Mouse (Mus musculus) spleen, adult 12 weeks (tissue): ENCODE results near the gene Rae1.

Experiments used
- DNase-seq: peaks from one replicate; pipeline ENCODE4 v3.0.0; 2022; ENCODE audit warnings: low spot score

Gene Rae1

DNA sequence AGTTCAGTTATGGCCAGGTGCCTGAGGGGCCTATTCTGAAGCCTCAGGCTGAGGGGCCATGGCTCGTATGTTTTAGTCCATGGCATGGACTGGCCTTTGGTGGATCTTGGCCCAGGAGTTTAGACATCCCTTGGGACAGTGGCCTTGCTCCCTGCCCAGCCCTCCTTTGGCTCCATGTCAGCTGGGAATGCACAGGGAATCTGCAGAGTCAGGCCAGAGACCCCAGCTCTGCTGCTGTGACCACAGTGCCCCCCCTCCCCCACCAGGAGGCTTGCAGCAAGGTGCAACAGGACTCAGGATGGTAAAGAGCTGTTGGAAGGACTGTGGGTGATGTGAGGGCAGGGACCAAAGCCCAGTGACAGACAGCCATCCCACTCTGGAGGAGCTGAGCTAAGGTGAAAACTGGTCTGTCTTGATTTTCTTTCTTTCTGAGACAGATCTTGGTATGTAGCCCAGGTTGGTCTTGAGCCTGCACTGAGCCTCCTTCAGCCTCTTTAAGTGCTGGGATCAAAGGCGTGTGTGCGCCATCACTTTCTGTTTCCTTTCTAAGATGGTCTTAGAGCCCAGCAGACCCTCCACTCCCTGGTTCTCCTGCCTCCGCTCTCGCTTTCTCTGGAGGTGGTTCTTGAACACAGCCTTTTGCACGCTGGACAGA lies 27.4 kb downstream of the Rae1 start:
- DNase-seq: no peak

DNA sequence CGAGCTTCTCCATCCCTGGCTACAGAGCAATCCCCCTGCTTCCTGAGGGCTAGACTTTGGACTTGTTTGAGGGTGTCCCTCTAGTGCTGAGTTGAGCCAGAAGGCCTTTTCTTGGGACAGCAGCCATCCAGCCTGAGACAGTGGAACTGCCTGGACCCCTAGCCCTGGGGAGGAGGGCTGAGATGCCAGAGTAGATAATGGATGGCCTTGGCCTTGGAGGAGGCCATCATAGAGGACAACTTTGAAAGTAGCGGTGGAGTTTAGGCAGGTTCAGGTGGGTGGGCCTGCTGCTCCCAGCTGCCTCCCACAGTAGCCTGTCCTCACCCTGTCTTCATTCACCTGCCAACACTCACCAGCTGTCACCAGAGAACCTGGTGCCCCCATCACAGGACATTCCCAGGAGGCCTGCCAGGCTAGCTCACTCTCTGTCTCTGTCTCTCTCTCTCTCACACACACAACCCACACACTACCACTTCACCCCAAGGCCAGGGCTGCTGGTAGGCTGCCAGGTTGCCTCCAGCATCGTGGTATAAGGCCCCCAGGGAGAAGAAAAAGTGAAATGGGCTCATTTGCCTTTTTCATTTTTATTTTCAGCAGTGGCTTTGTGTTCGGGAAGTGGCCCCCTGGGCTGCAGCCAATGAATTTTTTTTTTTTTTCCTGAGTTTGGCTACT lies 28.0 kb downstream of the Rae1 start:
- DNase-seq: no peak

DNA sequence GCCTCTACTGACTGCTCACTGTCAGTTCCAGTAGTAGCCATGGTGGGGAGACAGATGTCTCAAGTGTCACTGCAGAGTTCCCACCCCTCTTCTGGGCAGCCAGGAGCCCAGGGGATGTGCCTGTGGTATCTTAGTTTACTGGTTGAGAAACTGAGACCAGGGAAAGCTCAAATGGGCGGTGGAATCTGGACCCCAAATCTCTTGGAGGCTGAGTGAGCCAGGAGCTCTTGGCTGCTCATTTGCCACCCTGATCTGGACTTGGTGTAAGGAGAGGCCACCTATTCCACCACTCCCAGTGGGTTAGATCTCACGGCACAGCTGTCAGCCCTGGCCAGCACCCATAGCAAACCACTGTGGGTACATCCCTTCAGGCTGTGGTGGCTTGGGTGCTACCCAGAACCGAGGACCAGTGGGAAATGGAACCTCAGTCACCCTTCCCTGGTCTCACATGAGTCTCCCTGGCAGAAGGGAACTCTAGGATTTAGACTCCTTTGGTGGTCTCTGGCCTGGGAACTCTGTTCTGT lies 28.7 kb downstream of the Rae1 start:
- DNase-seq: no peak

DNA sequence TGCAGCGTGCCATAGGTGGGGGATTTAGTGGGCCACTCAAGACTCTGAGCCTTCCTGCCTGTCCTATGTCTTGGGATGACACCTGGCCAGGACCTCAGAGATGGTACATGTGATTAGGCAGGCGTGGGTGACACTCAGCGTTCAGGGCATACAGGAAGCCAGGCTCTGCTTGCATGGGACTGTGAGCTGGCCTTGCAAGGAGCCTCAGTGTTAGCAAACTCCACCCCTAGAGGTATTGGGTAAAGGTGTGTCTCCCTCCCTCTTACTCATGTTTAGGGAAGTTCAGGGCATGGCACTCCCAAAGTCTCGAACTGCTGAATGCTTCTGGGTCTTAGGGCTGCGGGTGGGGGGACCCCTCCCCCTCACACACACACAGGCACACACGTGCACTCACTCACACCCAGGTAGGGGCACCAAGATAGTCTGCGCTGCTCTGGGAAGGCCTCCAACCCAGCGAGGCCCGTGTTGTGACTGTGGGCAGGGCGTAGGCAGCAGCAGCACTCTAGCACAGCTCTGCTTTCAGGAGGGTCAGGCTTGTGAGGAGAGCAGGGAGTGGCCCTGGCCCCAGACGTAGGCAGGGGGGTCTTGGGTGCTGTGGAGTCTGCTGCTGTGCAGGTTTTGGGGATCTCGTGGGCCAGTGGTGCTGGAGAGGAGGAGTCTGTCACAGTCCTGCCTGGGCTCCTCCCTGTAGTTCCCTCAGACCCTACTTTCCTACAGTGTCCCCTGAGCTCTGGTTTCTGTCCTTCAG lies 30.8 kb downstream of the Rae1 start:
- no peak for DNase-seq

DNA sequence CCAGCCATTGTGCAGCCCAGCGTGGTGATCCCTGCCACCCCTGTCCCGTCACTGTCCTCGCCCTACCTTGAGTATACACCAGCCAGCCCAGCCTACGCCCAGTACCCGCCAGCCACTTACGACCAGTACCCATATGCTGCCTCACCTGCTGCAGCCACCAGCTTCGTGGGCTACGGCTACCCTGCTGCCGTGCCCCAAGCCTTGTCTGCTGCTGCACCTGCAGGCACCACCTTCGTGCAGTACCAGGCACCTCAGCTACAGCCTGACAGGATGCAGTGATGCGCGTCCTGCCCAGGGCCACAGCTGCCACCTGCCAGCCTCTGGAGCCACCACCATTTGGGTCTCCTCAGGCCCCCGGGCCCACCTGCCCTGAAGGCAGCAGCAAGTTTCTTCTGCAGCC lies 33.6 kb downstream of the Rae1 start:
- no peak for DNase-seq

DNA sequence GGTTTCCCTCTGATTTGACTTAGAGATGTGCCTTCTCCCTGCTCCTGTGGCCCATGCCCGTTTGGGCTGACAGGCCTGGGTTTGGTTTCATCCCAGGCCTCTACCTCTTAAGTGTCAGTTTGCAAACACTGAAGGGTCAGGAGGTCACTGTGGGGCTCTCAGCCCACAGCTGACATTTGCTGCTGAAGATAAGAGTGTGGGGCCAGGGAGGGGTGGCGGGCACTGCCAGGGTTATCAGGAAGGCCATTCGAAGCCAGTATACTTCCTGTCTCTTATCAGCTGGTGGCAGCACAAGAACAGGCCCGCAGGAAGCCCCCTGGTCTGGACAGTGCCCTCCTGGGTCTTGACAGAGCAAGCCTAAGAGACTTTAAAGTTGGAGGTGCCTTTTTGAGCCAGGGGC lies 35.1 kb downstream of the Rae1 start:
- DNase-seq: peak; percentile 74

DNA sequence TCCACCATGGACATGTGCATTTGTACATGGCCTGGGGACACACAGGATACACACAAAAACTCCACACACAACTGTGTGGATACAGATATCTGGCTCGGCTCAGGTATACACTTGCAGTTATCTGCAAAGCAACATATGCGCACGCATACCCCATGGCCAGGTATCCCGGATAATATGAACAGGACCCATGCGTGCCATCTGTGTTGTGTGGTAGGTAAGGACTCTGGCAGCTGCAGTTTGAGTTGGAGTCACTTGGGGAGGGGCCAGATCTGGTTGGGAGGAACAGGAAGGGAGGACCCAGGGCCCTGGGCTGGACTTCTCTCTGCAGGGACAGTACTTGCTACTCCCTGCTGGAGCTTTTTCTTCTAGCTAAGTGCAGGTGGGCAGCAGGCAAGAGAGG lies 35.7 kb downstream of the Rae1 start:
- DNase-seq: no peak

DNA sequence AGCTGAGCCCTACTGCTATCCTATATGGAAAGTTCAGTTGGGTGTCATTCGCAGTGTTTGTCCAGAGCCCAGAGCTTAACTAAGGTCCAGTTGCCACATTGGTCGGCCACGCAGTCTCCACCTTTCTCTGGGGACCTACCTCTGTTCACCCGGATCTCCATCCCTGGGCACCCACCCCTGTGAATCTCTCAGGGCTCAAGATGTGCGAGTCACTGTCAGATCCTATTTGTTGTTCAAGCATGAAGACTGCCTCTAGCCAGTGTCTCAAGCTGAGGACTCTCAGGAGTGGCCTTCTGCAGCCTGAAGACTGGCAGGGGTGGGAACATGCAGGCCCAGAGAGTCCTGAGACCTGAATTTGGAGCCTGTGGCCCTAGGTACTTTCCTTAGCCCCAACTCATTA lies 36.1 kb downstream of the Rae1 start:
- DNase-seq: no peak

DNA sequence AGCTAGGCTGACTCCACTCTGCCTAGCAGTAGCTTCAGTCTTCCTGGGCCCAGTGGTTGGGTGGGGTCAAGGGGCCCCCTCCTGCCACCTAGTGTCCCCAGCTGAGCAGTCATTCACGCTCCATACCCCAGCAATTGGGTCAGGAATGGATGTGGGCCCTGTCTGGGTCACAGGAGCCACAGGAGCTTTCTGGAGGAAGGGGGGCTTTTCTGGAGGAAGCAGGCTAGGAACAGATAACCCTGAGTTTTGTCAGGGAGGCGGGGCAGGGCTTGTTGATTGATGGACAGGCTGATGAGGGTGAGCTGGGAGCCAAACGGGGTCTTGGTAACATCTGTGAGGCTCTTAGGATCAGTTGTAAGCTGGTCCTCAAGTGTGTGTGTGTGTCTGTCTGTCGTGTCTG lies 36.7 kb downstream of the Rae1 start:
- no peak for DNase-seq

DNA sequence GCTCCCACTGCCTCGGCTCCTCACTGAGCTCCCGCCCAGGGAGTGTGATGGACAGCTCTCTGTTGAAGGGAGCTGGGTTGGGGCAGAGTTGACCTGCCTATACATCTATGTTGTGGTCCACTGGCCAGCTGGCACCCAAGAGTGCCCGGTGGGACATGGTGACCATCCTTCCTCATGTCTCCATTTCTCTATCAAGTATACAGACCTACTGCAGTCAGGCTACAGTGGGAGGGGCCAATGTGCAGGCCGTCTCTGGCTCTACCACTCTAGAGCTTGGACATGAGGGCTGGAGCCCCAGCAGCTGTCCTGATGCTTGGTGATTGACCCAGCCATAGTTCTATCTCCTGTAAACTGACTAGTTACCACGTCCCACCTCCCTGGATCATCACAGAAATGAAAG lies 37.4 kb downstream of the Rae1 start:
- no peak for DNase-seq

DNA sequence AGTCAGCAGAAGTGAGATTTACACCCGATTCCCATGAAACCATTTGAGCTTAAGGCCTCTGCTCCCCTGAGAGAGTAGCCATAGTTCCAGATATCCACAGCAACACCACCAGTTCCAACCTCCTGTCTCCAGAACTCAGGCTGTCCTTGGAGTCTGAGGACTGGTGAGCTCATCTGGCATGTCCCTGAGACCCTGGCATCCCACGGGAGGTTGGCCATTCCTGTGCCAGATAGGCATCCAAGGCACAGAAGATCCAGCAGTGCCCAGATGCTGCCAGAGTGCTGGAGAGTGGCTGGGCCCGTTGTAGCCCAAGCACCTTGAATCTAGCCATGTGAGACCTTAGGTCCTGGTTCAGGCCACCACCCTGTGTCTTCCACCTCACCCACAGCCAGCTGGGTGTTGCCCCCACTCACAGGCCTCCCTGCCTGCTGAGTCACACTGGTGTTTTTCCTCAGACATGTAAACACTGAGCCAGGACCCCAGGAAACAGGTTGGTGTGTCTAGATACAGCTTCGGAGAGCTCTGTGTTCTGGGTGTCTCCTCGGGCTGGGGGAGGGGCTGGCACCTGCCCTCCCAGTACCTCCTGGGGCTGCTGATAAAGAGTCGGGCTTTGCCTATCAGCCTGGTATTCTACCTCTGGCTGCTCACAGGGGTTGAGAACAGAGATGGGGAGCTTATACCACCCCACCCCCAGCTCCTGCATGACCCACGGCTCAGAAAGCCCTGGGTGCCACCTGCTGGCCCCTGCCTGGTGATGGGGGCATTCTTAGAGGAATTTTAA lies 38.1 kb downstream of the Rae1 start:
- DNase-seq: peak; percentile 82

DNA sequence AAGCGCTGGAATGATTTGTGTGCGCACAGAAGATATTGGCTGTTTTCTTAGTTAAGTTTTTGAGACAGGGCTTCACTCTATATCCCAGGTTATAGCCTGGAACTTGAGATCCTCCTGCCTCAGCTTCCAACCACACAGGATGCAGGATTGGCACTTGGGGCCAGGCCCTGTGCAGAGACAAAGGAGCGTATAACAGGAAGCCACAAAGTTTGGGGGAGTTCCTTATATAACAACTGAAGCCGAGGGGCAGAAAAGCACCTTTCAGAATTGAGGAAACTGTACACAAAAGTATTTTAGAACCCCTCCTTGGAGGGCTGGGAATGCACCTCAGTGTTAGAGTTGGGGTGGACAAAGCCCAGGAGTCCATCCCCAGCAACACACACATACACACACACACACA lies 39.1 kb downstream of the Rae1 start:
- DNase-seq: no peak

DNA sequence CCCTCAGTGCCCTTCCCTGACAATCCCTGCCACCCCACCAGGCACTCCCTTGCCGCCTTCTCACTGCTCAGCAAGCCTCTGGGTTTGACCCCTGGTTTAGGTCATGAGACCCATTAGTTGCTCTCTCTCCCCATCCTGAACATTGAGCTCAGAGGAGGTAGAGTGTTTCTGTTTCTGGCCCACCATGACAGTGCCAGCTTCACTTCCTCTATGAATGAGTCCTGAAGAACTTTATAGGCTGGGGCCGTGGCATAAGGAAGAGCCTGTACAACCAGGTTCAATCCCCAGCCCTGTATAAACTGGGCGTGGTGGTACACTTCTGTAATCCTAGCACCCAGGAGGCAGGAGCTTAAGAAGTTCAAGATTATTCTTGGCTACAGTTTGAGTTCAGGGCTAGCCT lies 40.9 kb downstream of the Rae1 start:
- DNase-seq: no peak

DNA sequence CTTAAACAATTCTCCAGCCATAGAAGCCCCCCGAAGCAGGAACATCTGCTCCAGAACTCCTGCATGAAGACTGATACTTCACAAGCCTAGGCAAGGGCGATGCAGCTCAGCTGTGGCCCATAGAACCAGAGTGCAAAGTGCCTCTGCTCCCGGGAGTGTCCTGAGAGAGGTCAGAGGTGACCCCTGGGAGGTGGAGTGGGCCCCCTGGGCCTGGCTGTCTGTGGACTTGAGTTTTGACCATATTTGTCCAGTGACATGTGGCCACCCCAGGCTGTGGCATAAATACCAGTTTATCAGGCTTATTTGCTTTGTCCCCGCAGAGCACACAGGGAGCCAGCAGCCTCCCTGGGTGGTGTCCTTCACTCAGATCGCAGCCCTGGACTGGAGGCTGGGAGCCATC lies 41.3 kb downstream of the Rae1 start:
- no peak for DNase-seq

DNA sequence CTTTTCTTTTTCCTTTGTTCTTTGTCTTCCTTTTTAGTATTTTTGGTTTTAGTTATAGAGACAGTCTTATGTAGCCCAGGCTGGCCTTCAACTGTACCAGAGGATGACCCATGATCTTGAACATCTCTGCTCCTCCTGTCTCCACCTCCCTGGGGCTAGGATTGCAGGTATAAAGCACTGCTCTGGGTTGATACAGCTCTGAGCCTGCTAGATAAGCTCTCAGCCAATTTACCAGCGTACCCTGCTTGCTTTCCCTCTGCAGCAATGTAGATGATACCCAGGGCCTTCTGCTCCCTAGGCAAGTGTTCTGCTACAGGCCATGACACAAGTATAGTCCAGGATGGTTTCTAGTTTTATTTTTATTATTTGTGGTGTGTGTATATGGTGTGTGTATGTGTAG lies 42.0 kb downstream of the Rae1 start:
- no peak for DNase-seq

DNA sequence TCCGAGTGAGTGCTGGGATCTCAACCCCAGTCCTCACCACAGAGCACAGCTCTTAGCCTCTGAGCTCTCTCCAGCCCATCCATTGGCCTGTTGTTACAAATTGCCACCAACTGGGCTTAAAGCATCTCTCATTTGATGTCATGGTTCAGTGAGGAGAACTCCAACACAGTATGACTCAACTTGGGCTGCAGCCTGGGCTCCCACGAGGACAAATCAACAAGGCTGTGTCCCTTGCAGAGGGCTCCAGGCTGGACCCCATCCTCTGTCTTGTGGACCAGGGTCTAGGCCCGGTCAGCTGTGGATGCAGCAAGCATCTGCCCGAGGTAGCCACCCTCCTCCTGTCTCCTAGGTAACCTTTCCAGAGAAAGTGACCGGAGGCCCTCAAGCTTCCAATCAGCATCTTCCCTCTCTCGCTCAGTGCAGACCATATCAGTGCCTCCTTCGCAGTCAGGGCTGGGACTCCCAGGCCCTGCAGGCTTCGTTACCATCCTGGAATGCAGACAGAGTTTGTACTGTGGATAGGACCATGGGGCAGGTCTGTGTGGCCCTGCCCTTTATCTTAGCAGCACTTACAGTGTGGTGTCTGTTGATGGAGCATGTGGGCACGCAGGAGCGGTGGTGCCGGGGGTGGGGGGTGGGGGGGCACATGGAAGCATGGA lies 42.7 kb downstream of the Rae1 start:
- DNase-seq: no peak

DNA sequence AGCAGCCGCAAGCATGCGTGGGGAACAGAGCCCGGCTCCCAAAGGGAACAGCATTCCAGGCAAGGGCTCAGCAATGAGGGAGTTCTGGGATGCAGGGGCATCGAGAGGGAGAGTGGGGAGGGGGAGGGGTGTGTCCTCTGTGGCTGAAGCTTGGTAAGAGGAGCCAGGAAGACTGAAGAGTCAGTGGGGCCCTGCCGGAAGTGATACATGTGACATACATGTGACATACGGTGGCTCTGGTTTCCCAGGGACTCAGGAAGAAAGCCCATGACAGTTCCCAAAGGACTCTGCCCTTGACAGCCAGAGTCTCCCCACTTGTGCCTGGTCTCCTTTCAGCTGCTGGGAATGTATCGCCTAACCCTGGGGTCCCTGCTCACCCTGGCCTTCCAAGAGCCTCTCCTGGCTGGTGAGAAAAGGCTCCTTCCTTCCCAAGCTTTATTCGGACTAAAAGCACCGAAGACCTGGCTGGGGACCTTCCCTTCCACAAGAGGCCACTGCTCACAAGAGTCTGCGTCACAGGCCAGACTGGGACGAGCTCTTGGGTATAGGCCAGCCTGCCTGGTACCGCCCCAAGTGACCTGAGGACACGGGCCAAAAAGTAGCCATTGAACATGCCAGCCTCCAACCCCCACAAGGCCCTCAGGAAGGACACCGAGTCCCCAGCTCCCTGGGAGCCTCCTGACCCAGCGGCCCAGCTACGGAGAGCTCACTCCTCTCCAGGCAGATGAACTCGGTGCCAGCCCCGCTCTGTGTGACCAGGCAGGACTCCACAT lies 44.5 kb downstream of the Rae1 start:
- DNase-seq: no peak

DNA sequence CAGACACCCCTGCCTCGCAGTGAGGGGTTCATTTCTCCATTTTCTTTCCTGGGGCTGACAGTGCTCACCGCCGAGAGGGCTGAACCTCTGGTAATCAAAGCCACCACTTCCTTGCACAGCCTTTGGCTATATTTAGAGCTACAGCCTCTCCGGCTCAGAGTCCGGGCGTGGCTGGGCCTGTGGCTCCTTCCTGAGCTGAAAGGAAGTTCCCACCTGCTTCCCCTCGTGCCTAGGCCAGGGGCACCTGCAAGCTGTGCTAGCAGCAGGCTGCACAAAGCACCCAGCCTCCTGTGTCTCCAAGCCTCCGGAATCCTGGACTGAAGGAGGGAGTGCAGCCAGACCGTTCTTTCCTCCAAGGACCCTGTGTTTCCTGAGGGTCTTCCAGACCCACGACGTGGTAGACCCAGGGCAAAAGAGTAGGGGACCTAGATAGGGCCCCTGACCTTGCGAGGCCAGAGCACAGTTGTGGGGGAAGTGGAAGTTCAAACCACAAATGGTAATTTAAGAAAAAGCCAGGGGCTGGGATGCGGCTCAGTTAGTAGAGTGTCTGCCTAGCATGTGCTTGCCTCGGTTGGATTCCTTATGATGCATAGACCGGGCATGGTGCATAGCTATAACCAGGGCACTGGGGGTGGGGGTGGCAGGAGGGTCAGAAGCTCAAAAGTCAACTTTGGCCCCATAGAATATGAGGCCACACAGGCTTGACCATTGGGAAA lies 46.8 kb downstream of the Rae1 start:
- DNase-seq: no peak

DNA sequence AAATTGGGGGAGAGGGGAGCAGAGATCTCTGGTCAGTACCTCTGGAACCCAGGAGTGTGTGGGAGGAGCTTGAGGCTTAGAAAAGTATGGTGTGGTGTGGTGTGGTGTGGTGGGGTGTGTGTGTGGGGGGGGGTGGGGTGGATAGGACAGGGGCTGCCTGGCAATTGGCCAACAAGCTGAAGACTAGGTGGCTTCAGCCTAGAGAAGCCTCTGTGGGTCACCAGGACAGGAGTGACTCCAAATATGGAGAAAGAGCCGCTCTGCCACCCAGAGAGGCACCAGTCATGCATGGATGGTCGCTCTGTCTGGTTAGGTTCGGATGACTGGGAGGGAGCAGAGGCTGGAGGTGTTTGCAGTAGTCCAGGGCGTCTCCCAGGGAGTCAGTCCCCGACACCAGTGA lies 47.6 kb downstream of the Rae1 start:
- no peak for DNase-seq

DNA sequence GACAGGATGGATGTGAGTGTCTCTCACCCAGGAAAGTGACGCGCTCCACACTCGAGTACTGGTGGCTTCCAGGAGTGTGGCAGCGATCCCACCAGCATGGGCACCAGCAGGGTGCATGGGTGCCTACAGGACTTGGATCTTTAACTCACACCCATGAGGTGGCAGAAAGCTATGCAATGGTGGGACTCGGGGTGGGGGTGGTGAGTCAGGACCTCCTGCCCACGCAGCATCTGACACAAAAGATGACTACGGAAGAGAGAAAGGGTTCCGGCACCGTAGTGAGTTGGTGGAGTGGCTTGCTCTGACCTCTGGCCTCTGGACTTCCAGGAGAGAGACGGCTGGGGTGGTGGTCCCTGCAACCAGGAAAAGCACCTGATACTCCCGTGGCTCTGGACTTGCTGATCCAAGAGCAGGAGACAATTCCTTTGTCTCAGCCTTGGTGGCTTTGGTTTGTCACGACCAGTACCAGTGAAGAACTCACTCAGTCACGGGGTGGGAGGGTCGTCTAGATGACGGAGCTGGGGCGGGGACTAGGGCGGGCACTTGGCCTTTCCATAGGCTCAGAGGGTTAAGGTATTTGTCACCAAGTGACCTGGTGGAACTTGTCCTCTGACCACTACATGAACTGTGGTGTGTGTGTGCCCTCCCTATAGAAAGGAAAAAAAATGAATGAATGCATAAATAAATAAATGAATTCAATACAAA lies 48.3 kb downstream of the Rae1 start:
- no peak for DNase-seq
